Mouse (Mus musculus) forebrain, embryonic 15.5 days (tissue): ENCODE data around the gene Accsl. TPM values are rescaled to one million over a fixed set of nuclear protein-coding genes. Genes with fewer than 3 reads are reported as not detected.

Experiments
- ATAC-seq: fragments of 200-750 bp; cut with Nextera tagmentation; replicated peaks from 2 replicates; pipeline ENCODE4 v1.8.0; 2017; ENCODE audit warnings: mild to moderate bottlenecking, moderate TSS enrichment, moderate library complexity
- H3K27ac ChIP-seq: fragments of 300-500 bp; sonication (generic); replicated peaks from 2 replicates; pipeline ENCODE4 v1.5.1; 2015; ENCODE audit warnings: mild to moderate bottlenecking, inconsistent platforms
- H3K27me3 ChIP-seq: fragments of 300-500 bp; sonication (generic); 2 replicates; pipeline ENCODE4 v1.6.1; 2015; ENCODE audit warnings: inconsistent platforms
- H3K36me3 ChIP-seq: fragments of 300-500 bp; sonication (generic); 2 replicates; pipeline ENCODE4 v1.6.1; 2015; ENCODE audit warnings: mild to moderate bottlenecking, inconsistent platforms
- H3K4me1 ChIP-seq: fragments of 300-500 bp; sonication (generic); 2 replicates; pipeline ENCODE4 v1.6.1; 2015; ENCODE audit warnings: inconsistent platforms
- H3K4me2 ChIP-seq: fragments of 300-500 bp; sonication (generic); replicated peaks from 2 replicates; pipeline ENCODE4 v1.6.1; 2015; ENCODE audit warnings: mild to moderate bottlenecking, inconsistent platforms
- H3K4me3 ChIP-seq: fragments of 300-500 bp; sonication (generic); 2 replicates; pipeline ENCODE4 v1.5.1; 2015; ENCODE audit warnings: mild to moderate bottlenecking, inconsistent platforms
- H3K9ac ChIP-seq: fragments of 300-500 bp; sonication (generic); replicated peaks from 2 replicates; pipeline ENCODE4 v1.6.1; 2015; ENCODE audit warnings: mild to moderate bottlenecking, inconsistent platforms
- H3K9me3 ChIP-seq: fragments of 300-500 bp; sonication (generic); 2 replicates; pipeline ENCODE4 v1.6.1; 2016; ENCODE audit warnings: inconsistent platforms
- WGBS: fragments of 180-500 bp; shearing (Covaris S2); methylation state at CpG from one replicate; pipeline ENCODE4 v1.1.7; 2015; ENCODE audit warnings: mixed read lengths; 5-methylcytosine and 5-hydroxymethylcytosine counted together
- polyA plus RNA-seq: library from polyadenylated mRNA; unstranded; fragments of >200 nt; fragmentation: Nextera tagmentation; extraction: Ambion mirVana; gene quantifications from 2 replicates; pipeline ENCODE4 v1.2.1, GENCODE M21; 2015

Gene Accsl
- polyA plus RNA-seq, 1 experiment from 2014 or later, result 0.45 TPM

DNA sequence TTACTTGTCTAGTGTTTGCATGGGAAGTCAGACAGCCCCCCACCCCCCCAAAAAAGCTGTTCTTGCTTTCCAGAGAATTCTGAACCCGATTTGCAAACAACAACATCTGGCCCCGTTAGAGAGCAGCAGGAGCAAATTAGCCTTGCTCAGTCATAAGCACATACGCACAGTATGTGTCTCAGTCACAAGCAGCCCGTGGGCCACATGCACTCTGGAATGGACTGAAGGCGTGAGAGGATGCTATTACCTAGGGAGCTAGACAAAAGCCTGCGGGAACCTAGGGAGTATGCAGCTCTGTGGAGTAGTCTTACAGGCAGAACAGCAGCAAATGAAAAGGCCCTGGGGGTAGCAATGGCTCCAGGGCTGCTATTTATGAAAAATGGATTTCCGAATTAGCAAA, 3.3 kb upstream of the Accsl start:
- Histone ChIP-seq H3K9me3 (no peaks in the 10 kb centered on the region), H3K27ac (no peak overlapping the region; the same call in 1 of the 2 replicates), H3K4me1 (peaks cover 9% of the 10 kb centered on the region), H3K4me2 (no peak overlapping the region), H3K4me3 (no peak overlapping the region), H3K36me3 (no peaks in the 10 kb centered on the region), H3K27me3 (no peaks in the 10 kb centered on the region), H3K9ac (no peak overlapping the region)
- ATAC-seq, result no peak
- WGBS, result 43% methylated on average over 7 of the region's 7 CpGs

- WGBS, result 90% methylated on average over 4 of the region's 4 CpGs
- no peaks in the 10 kb centered on the region for H3K27me3 ChIP-seq
- H3K4me3 ChIP-seq, result no peak overlapping the region
- H3K9me3 ChIP-seq, result no peaks in the 10 kb centered on the region
- H3K4me1 ChIP-seq, result peaks cover 9% of the 10 kb centered on the region
- no peak overlapping the region for H3K9ac ChIP-seq
- no peak overlapping the region for H3K27ac ChIP-seq
- no peak; the same call in 1 of the 2 replicates for ATAC-seq
- H3K4me2 ChIP-seq, result no peak overlapping the region
- no peaks in the 10 kb centered on the region for H3K36me3 ChIP-seq
Observed at GRCm38 (mm10) chr2:93871411-93871925, 2.5 kb upstream of the Accsl start.

- Histone ChIP-seq H3K4me2 (no peak overlapping the region), H3K27me3 (no peaks in the 10 kb centered on the region), H3K9ac (no peak overlapping the region), H3K9me3 (no peaks in the 10 kb centered on the region), H3K4me3 (no peak overlapping the region), H3K27ac (no peak overlapping the region), H3K36me3 (no peaks in the 10 kb centered on the region), H3K4me1 (peaks cover 9% of the 10 kb centered on the region)
- peak; percentile 37 for ATAC-seq
- 26% methylated on average over 4 of the region's 4 CpGs for WGBS
Observed at GRCm38 (mm10) chr2:93870842-93871241, 1.9 kb upstream of the Accsl start.

DNA sequence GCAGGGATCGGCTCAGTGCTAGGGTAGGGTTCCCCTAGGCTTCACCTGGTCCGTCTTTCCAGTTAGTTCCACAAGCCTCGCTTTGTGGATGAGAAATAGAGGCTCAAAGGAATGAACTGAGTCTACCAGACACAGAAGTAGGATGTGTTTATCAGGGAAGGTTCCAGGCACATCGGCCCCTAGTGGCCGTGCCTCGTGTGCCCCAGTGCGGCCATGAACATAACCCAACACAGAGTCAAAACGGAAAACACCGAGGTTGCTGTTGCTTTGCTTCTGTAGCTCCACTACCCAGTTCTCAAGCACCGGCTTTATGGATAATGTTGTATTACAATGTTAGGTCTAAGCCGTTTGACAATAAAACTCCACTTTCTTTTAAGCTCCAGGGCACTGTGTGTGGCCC, 391 bp downstream of the Accsl start:
- no peak overlapping the region for H3K27ac ChIP-seq
- H3K4me1 ChIP-seq, result peaks cover 3% of the 10 kb centered on the region
- no peak overlapping the region for H3K9ac ChIP-seq
- no peaks in the 10 kb centered on the region for H3K36me3 ChIP-seq
- no peak overlapping the region for H3K4me3 ChIP-seq
- no peak for ATAC-seq
- 88% methylated on average over 11 of the region's 11 CpGs for WGBS
- H3K4me2 ChIP-seq, result no peak overlapping the region
- H3K27me3 ChIP-seq, result no peaks in the 10 kb centered on the region
- no peaks in the 10 kb centered on the region for H3K9me3 ChIP-seq

DNA sequence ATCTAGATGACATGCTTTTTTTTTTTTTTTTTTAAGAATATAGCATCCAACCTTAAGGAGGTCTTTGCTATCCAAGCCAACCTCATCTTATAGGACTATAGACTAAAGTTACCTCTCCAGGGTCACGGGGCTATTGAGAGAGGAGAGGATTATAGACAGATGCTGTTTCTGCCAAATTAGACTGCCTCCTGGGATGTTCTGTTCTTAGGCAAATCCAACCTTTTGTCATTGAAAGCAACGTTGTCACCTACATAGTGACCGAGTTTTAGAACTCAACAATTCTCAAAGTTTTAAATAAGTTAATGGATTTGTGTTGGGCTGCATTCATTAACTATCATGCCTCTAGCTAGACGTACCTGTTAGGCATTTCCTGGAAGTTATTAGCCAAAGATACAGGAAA, 5.7 kb downstream of the Accsl start:
- H3K4me2 ChIP-seq, result no peak overlapping the region
- no peak overlapping the region for H3K27ac ChIP-seq
- H3K9ac ChIP-seq, result no peak overlapping the region
- 48% methylated on average over 4 of the region's 4 CpGs for WGBS
- H3K4me3 ChIP-seq, result no peak overlapping the region
- H3K27me3 ChIP-seq, result no peaks in the 10 kb centered on the region
- H3K36me3 ChIP-seq, result no peaks in the 10 kb centered on the region
- H3K9me3 ChIP-seq, result no peaks in the 10 kb centered on the region
- ATAC-seq, result no peak
- no peaks in the 10 kb centered on the region for H3K4me1 ChIP-seq

GRCm38 (mm10) chr2:93858845-93859244, 10.1 kb downstream of the Accsl start:
- H3K4me3 ChIP-seq, result no peak overlapping the region
- ATAC-seq, result no peak
- no peaks in the 10 kb centered on the region for H3K27me3 ChIP-seq
- H3K4me1 ChIP-seq, result no peaks in the 10 kb centered on the region
- H3K27ac ChIP-seq, result no peak overlapping the region
- H3K4me2 ChIP-seq, result no peak overlapping the region
- WGBS, result 72% methylated on average over 12 of the region's 12 CpGs
- no peaks in the 10 kb centered on the region for H3K36me3 ChIP-seq
- no peaks in the 10 kb centered on the region for H3K9me3 ChIP-seq
- H3K9ac ChIP-seq, result no peak overlapping the region

DNA sequence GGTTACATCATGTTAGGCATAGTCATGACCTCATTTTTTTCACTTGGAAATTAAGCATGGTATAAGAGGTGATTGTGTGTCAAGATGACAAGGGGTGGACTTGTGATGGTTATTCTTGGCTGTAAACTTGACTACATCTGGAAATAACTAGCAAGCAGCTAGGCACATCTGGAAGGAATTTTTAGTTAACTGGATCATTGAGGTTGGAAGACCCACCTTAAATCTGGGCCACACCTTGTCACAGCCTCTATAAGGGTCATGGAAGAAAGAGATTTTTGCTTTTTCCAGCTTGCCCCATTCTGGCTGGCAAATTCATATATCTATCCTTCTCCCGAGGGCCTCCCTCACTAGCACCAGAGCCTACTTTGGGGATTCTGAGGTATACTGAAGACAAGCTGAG, 17.7 kb downstream of the Accsl start:
- Histone ChIP-seq H3K36me3 (0 out of 2 replicates have a peak, but pooled peaks cover 2% of the 10 kb centered on the region), H3K4me2 (no peak overlapping the region), H3K9ac (no peak overlapping the region), H3K9me3 (no peaks in the 10 kb centered on the region), H3K27ac (no peak overlapping the region), H3K4me1 (peaks cover 12% of the 10 kb centered on the region), H3K27me3 (no peaks in the 10 kb centered on the region; the same call in 1 of the 2 replicates), H3K4me3 (no peak overlapping the region)
- no peak for ATAC-seq
- WGBS, result 95% methylated on average over 1 of the region's 1 CpGs

- Histone ChIP-seq H3K9ac (no peak overlapping the region), H3K4me1 (peaks cover 12% of the 10 kb centered on the region), H3K4me3 (peak overlapping the region; percentile 65; the same call in 1 of the 2 replicates), H3K27me3 (no peaks in the 10 kb centered on the region; the same call in 1 of the 2 replicates), H3K36me3 (0 out of 2 replicates have a peak, but pooled peaks cover 2% of the 10 kb centered on the region), H3K4me2 (peak overlapping the region; percentile 57), H3K9me3 (no peaks in the 10 kb centered on the region), H3K27ac (no peak overlapping the region)
- 44% methylated on average over 13 of the region's 13 CpGs for WGBS
- no peak for ATAC-seq
Observed at GRCm38 (mm10) chr2:93850317-93850944, 18.5 kb downstream of the Accsl start.

GRCm38 (mm10) chr2:93849505-93850089, 19.4 kb downstream of the Accsl start, which contains the start of gene Accs:
Gene Accs (minus strand): TSS chr2:93849943.
- Histone ChIP-seq H3K27ac (peak within 1 kb of the TSS; percentile 78), H3K9me3 (no peaks in the 10 kb centered on the region), H3K9ac (peak within 1 kb of the TSS; percentile 70), H3K27me3 (no peaks in the 10 kb centered on the region; the same call in 1 of the 2 replicates), H3K36me3 (0 out of 2 replicates have a peak, but pooled peaks cover 3% of the 10 kb centered on the region), H3K4me1 (peaks cover 12% of the 10 kb centered on the region), H3K4me3 (peak within 1 kb of the TSS; percentile 65), H3K4me2 (peak within 1 kb of the TSS; percentile 57)
- under 1% methylated on average over 28 of the region's 28 CpGs for WGBS
- peak; percentile 89 for ATAC-seq

- no peaks in the 10 kb centered on the region for H3K9me3 ChIP-seq
- peaks cover 47% of the 10 kb centered on the region for H3K36me3 ChIP-seq
- no peaks in the 10 kb centered on the region for H3K27me3 ChIP-seq
- no peak overlapping the region for H3K4me3 ChIP-seq
- H3K4me1 ChIP-seq, result no peaks in the 10 kb centered on the region
- H3K4me2 ChIP-seq, result no peak overlapping the region
- no peak overlapping the region for H3K27ac ChIP-seq
- ATAC-seq, result no peak
- 92% methylated on average over 3 of the region's 3 CpGs for WGBS
- H3K9ac ChIP-seq, result no peak overlapping the region
Observed at GRCm38 (mm10) chr2:93841349-93841748, 27.6 kb downstream of the Accsl start.

DNA sequence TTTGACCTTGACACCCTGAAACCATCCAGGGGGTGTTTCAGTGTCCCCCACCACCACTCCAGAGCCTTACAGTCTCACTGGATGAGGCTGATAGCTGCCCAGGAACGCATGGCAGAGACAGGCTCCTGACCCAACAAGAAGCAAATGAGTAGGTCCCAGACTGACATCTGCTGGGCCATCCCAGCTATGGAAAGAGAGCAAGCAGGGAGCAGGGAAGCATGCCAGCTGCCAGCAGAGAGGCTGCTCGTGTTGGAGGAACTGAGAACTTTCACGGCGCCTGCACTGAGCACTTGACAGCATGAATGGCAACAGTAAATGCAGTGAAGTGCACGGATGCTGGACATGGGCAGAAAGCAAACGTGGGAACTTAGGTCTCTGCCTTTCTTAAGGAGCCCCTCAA, 28.8 kb downstream of the Accsl start:
- peaks cover 47% of the 10 kb centered on the region for H3K36me3 ChIP-seq
- no peak overlapping the region for H3K9ac ChIP-seq
- no peaks in the 10 kb centered on the region for H3K4me1 ChIP-seq
- H3K27ac ChIP-seq, result no peak overlapping the region
- H3K27me3 ChIP-seq, result no peaks in the 10 kb centered on the region
- ATAC-seq, result no peak
- 71% methylated on average over 6 of the region's 6 CpGs for WGBS
- no peak overlapping the region for H3K4me2 ChIP-seq
- H3K4me3 ChIP-seq, result no peak overlapping the region
- H3K9me3 ChIP-seq, result no peaks in the 10 kb centered on the region

DNA sequence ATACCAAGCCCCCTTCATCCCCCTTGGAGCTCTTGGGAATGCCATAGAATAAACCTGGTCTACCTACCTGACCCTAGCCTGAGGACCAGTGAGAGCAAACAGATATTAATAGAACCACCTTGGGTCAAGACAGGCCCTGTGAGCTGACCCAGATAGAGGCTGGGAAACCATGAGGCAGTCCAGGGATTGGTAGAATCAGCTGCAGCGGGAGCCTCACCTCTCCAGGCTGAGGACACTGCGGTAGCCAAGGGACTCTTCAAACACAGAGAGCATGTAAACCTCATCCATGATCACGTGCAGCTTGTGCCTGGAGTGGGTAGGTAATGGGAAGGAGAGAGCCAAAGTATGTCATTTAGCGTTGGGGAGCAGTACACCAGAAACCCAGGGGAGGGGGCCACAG, 30.0 kb downstream of the Accsl start:
- WGBS, result 94% methylated on average over 4 of the region's 4 CpGs
- no peaks in the 10 kb centered on the region for H3K9me3 ChIP-seq
- H3K4me1 ChIP-seq, result no peaks in the 10 kb centered on the region
- H3K4me3 ChIP-seq, result no peak overlapping the region
- no peak overlapping the region for H3K27ac ChIP-seq
- no peak for ATAC-seq
- H3K9ac ChIP-seq, result no peak overlapping the region
- no peaks in the 10 kb centered on the region for H3K27me3 ChIP-seq
- H3K36me3 ChIP-seq, result peaks cover 39% of the 10 kb centered on the region
- H3K4me2 ChIP-seq, result no peak overlapping the region
